Comparison of ENCODE assay signal across 7 mouse cellular contexts in the genomic region with DNA sequence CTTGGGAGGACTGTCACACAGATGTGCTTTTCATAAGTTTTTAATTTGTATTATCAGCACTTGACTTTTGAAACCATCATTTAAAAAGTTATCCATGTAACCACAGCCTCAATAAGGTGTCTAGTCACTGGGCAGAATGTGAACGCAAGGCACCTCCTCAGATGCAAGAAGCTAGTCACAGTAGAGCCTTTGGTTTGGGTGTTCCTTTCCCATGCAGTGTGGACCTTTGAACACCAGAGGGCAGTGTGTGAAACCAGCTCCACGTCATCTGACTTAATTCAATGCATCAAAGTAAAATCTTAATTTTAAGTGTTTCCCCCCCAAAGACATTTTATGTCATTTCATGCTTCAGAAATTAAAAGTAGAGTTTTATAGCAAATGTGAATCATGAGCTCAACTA.
DNase-seq lines count a peak whose midpoint lies in the region; ATAC-seq and TF ChIP-seq lines count a peak whose summit lies in the region.

No protein-coding gene starts in this region.

- H3K27ac ChIP-seq in ES-E14 (ENCODE audit: insufficient read depth, low read depth, low read length, poor library complexity, severe bottlenecking), result no peak overlapping the region
- H3K27ac ChIP-seq in embryonic facial prominence, embryonic 10.5 days (replicated peaks), result no peak overlapping the region
- H3K27ac ChIP-seq in midbrain, embryonic 12.5 days (replicated peaks), result no peak overlapping the region

- intact Hi-C loops in heart, postnatal 14 days (cut with DNase I), result loop anchor here (2.0 to 5.0 kb wide), 2 partner anchors 300 to 443 kb away; no protein-coding TSS in a partner anchor

- 28% methylated on average over 2 of the region's 2 CpGs for WGBS in embryonic facial prominence, embryonic 10.5 days
- 25% methylated on average over 2 of the region's 2 CpGs for WGBS in midbrain, embryonic 12.5 days

- H3K4me3 ChIP-seq in ES-E14 (ENCODE audit: insufficient read depth in 1 of 2, low read depth in 1 of 2, low read length in 2 of 2, poor library complexity in 1 of 2, severe bottlenecking in 1 of 2), result no peak overlapping the region
- no peak overlapping the region for H3K4me3 ChIP-seq in embryonic facial prominence, embryonic 10.5 days
- H3K4me3 ChIP-seq in midbrain, embryonic 12.5 days, result no peak overlapping the region

- no peaks in the 10 kb centered on the region for H3K27me3 ChIP-seq in embryonic facial prominence, embryonic 10.5 days (replicated peaks; ENCODE audit: low read depth, poor library complexity, severe bottlenecking)
- H3K27me3 ChIP-seq in midbrain, embryonic 12.5 days, result no peaks in the 10 kb centered on the region

- no peak overlapping the region for H3K9ac ChIP-seq in ES-E14 (ENCODE audit: insufficient read depth, low read depth, low read length, poor library complexity, severe bottlenecking)
- H3K9ac ChIP-seq in midbrain, embryonic 12.5 days (replicated peaks), result no peak overlapping the region

- H3K9me3 ChIP-seq in ES-E14 (ENCODE audit: control insufficient read depth, insufficient read depth, low read depth, low read length), result no peaks in the 10 kb centered on the region
- no peaks in the 10 kb centered on the region for H3K9me3 ChIP-seq in embryonic facial prominence, embryonic 10.5 days
- H3K9me3 ChIP-seq in midbrain, embryonic 12.5 days, result no peaks in the 10 kb centered on the region

- in situ Hi-C loops in ES-E14 (cut with MboI; ENCODE audit: low sequenced_read_pairs in 2 of 2, unreplicated experiment in 2 of 2), result loop anchor here in 1 of 2 experiments (10.0 kb wide), 2 partner anchors 300 to 360 kb away; no protein-coding TSS in a partner anchor

- ATAC-seq in midbrain, embryonic 12.5 days (ENCODE audit: low FRiP score, low read depth), result 0 out of 2 replicates have a peak, but pooled peaks have one; percentile 43

- no peak overlapping the region for H3K4me2 ChIP-seq in midbrain, embryonic 12.5 days (replicated peaks)

- DNase-seq in ES-E14 (ENCODE audit: low read depth, low spot score), result no peak
- peak; percentile 70 for DNase-seq in adrenal gland, postnatal 25 days
- peak; percentile 77 for DNase-seq in embryonic facial prominence, embryonic 10.5 days (ENCODE audit: low spot score)
- peak; percentile 74 to 82 for DNase-seq in heart, postnatal 14 days
- peak; percentile 83 to 84 for DNase-seq in left cerebral cortex, adult 18-20 months (ENCODE audit: low spot score in 2 of 2)
- DNase-seq in spleen, adult 12 weeks (ENCODE audit: low spot score), result peak; percentile 35

- H3K4me1 ChIP-seq in ES-E14 (ENCODE audit: control insufficient read depth in 2 of 2, insufficient read depth in 2 of 2, low read length in 2 of 2, poor library complexity in 1 of 2), result no peaks in the 10 kb centered on the region
- peaks cover 15% of the 10 kb centered on the region for H3K4me1 ChIP-seq in embryonic facial prominence, embryonic 10.5 days
- H3K4me1 ChIP-seq in midbrain, embryonic 12.5 days, result peaks cover 23% of the 10 kb centered on the region; the same call in 1 of the 2 replicates

- H3K36me3 ChIP-seq in ES-E14 (ENCODE audit: control insufficient read depth, insufficient read depth, low read length, poor library complexity, severe bottlenecking), result no peaks in the 10 kb centered on the region
- no peaks in the 10 kb centered on the region for H3K36me3 ChIP-seq in embryonic facial prominence, embryonic 10.5 days (replicated peaks)
- H3K36me3 ChIP-seq in midbrain, embryonic 12.5 days, result no peaks in the 10 kb centered on the region

TF ChIP-seq in ES-E14, 5 proteins besides CTCF, POLR2A, EP300 and RAD21:
- no peak for TF ChIP-seq CHD2 (IDR thresholded peaks at IDR 0.05; ENCODE audit: low read depth, low read length)
- no peak for TF ChIP-seq MAFK (IDR thresholded peaks at IDR 0.05; ENCODE audit: insufficient read depth, low read depth, low read length)
- TF ChIP-seq ZC3H11A (IDR thresholded peaks at IDR 0.05; ENCODE audit: borderline replicate concordance, low read depth, low read length), result peak; percentile 59
- no peak for TF ChIP-seq ZNF384 (IDR thresholded peaks at IDR 0.05; ENCODE audit: low read depth, low read length)
- TF ChIP-seq HCFC1 (IDR thresholded peaks at IDR 0.05; ENCODE audit: borderline replicate concordance, insufficient read depth, low read length), result no peak
